Comparison of ENCODE assay signal across 28 mouse cellular contexts in genomic region chr2:49849771-49850170, GRCm38 (mm10).
"Had no signal": no experiment of that assay in that cellular context is flagged by ENCODE, and none has a peak within 500 bp of the region (broad histone marks: within the 10 kb centered on the region; RNA-seq: fewer than 3 reads in every experiment).

No protein-coding gene starts in this region.

- ATAC-seq: forebrain, embryonic 13.5 days; forebrain, embryonic 14.5 days; forebrain, embryonic 15.5 days; forebrain, embryonic 16.5 days; forebrain, postnatal 0 days had no signal

- H3K27me3 ChIP-seq: embryonic facial prominence, embryonic 12.5 days; embryonic facial prominence, embryonic 13.5 days; embryonic facial prominence, embryonic 15.5 days; forebrain, embryonic 12.5 days; forebrain, embryonic 13.5 days; forebrain, embryonic 15.5 days had no signal

- H3K9me3 ChIP-seq: embryonic facial prominence, embryonic 10.5 days; embryonic facial prominence, embryonic 12.5 days; embryonic facial prominence, embryonic 13.5 days; embryonic facial prominence, embryonic 15.5 days; forebrain, embryonic 10.5 days; forebrain, embryonic 12.5 days; forebrain, embryonic 13.5 days; forebrain, embryonic 15.5 days had no signal

- DNase-seq: cerebellum, adult 8-10 months; cerebellum, adult 9-10 months; cerebellum, adult 9-11 months; cerebellum, postnatal 10 days; cerebellum, postnatal 14 days; cerebellum, postnatal 25 days; cerebellum, postnatal 36 days; embryo, embryonic 11 days; forebrain, postnatal 0 days; gastrocnemius, adult 2 months; gastrocnemius, postnatal 10 days; gastrocnemius, postnatal 14 days; gastrocnemius, postnatal 25 days; gastrocnemius, postnatal 36 days; heart, adult 11 months; heart, adult 18-20 months; heart, adult 2 months had no signal

- H3K9ac ChIP-seq: embryonic facial prominence, embryonic 12.5 days; embryonic facial prominence, embryonic 13.5 days; embryonic facial prominence, embryonic 15.5 days; forebrain, embryonic 12.5 days; forebrain, embryonic 13.5 days; forebrain, embryonic 15.5 days; forebrain, postnatal 0 days had no signal

- H3K4me2 ChIP-seq: embryonic facial prominence, embryonic 12.5 days; embryonic facial prominence, embryonic 13.5 days; embryonic facial prominence, embryonic 15.5 days; forebrain, embryonic 12.5 days; forebrain, embryonic 13.5 days; forebrain, embryonic 15.5 days had no signal

- H3K4me1 ChIP-seq: embryonic facial prominence, embryonic 12.5 days; embryonic facial prominence, embryonic 13.5 days had no signal

- H3K27ac ChIP-seq: embryonic facial prominence, embryonic 10.5 days; embryonic facial prominence, embryonic 12.5 days; embryonic facial prominence, embryonic 13.5 days; embryonic facial prominence, embryonic 15.5 days; forebrain, embryonic 10.5 days; forebrain, embryonic 12.5 days; forebrain, embryonic 13.5 days; forebrain, embryonic 15.5 days; gastrocnemius, adult 2 months; heart, adult 2 months had no signal

- H3K36me3 ChIP-seq: embryonic facial prominence, embryonic 10.5 days; embryonic facial prominence, embryonic 12.5 days; embryonic facial prominence, embryonic 13.5 days; embryonic facial prominence, embryonic 15.5 days; forebrain, embryonic 10.5 days; forebrain, embryonic 12.5 days; forebrain, embryonic 15.5 days had no signal

- H3K4me3 ChIP-seq: embryonic facial prominence, embryonic 10.5 days; embryonic facial prominence, embryonic 12.5 days; embryonic facial prominence, embryonic 13.5 days; embryonic facial prominence, embryonic 15.5 days; erythroblast, embryonic 14.5 days; forebrain, embryonic 10.5 days; forebrain, embryonic 12.5 days; forebrain, embryonic 13.5 days; forebrain, embryonic 15.5 days; gastrocnemius, adult 2 months; heart, adult 2 months had no signal
